Mouse (Mus musculus) spleen, adult 2 months (tissue): ENCODE measurements around the gene Qtrt2.

ENCODE experiments used
- CTCF ChIP-seq: fragments of 200-500 bp; IDR thresholded peaks from 2 replicates; pipeline ENCODE4 v1.5.1; 2011; ENCODE audit warnings: mild to moderate bottlenecking, inconsistent platforms; ENCODE audit not compliant: insufficient read depth, insufficient read length, insufficient replicate concordance; ENCODE audit errors: extremely low read depth
- POLR2A ChIP-seq: fragments of 200-500 bp; IDR thresholded peaks from 2 replicates; pipeline ENCODE4 v1.6.1; 2011; ENCODE audit warnings: low read depth, low read length, inconsistent platforms

- TF ChIP-seq CTCF (no peak), POLR2A (no peak)
Observed at GRCm38 (mm10) chr16:43922630-43923029, 4.0 kb downstream of the Qtrt2 start.
